Mouse (Mus musculus) liver, embryonic 11.5 days (tissue): ENCODE results near the gene Acp4. TPM values are rescaled to one million over a fixed set of nuclear protein-coding genes. Genes with fewer than 3 reads are reported as not detected.

Source experiments
- polyA plus RNA-seq: library from polyadenylated mRNA; unstranded; fragments of >200 nt; fragmentation: Nextera tagmentation; extraction: Ambion mirVana; gene quantifications from 2 replicates; pipeline ENCODE4 v1.2.1, GENCODE M21; 2014

Acp4 gene
- polyA plus RNA-seq, 1 experiment from 2014 or later, result not detected

Other genes with a start within 250 kb of the Acp4 start
- gene Klk1b26, start 245.2 kb downstream of the Acp4 start, polyA plus RNA-seq, result not detected in 2 replicates
- not detected in 2 replicates for gene Klk1b27, start 205.1 kb downstream of the Acp4 start, polyA plus RNA-seq
- not detected in 2 replicates for gene Klk1b21, start 155.1 kb downstream of the Acp4 start, polyA plus RNA-seq
- not detected in 2 replicates for gene Klk1b22, start 144.7 kb downstream of the Acp4 start, polyA plus RNA-seq
- gene Klk1b16, start 120.6 kb downstream of the Acp4 start, polyA plus RNA-seq, result not detected in 2 replicates
- not detected in 2 replicates for gene Klk1b24, start 69.1 kb downstream of the Acp4 start, polyA plus RNA-seq
- gene Klk1b3, start 59.2 kb downstream of the Acp4 start, polyA plus RNA-seq, result not detected in 2 replicates
- gene Klk1b4, start 49.9 kb downstream of the Acp4 start, polyA plus RNA-seq, result not detected in 2 replicates
- gene Klk1b5, start 41.4 kb downstream of the Acp4 start, polyA plus RNA-seq, result not detected in 2 replicates
- gene Klk1, start 32.0 kb downstream of the Acp4 start, polyA plus RNA-seq, result not detected in 2 replicates
- gene Gm36864, start 21.2 kb downstream of the Acp4 start, polyA plus RNA-seq, result not detected in 2 replicates
- gene 1700028J19Rik, start 10.7 kb downstream of the Acp4 start, polyA plus RNA-seq, result 1.5 and 2.0 TPM in 2 replicates
- gene 2410002F23Rik, start 10.7 kb downstream of the Acp4 start, polyA plus RNA-seq, result 109 and 117 TPM in 2 replicates
- not detected in 2 replicates for gene Gm15517, start 4.1 kb upstream of the Acp4 start, polyA plus RNA-seq
- gene Clec11a, start 49.5 kb upstream of the Acp4 start, polyA plus RNA-seq, result 0.90 and 1.1 TPM in 2 replicates
- gene Shank1, start 52.9 kb upstream of the Acp4 start, polyA plus RNA-seq, result 0.62 and 0.69 TPM in 2 replicates
- 0.35 and 0.40 TPM in 2 replicates for gene Syt3, start 126.7 kb upstream of the Acp4 start, polyA plus RNA-seq
- 0.83 and 0.93 TPM in 2 replicates for gene 1700008O03Rik, start 128.4 kb upstream of the Acp4 start, polyA plus RNA-seq
- gene Lrrc4b, start 171.6 kb upstream of the Acp4 start, polyA plus RNA-seq, result 0.25 and 0.52 TPM in 2 replicates
- 5.6 and 6.4 TPM in 2 replicates for gene Aspdh, start 208.0 kb upstream of the Acp4 start, polyA plus RNA-seq
- gene Josd2, start 210.6 kb upstream of the Acp4 start, polyA plus RNA-seq, result 145 and 146 TPM in 2 replicates
- 72.8 and 75.2 TPM in 2 replicates for gene Emc10, start 239.2 kb upstream of the Acp4 start, polyA plus RNA-seq
- gene Fam71e1, start 239.2 kb upstream of the Acp4 start, polyA plus RNA-seq, result 4.7 and 5.9 TPM in 2 replicates